Mouse (Mus musculus): ENCODE data around the gene Olfr608. TPM values are rescaled to one million over a fixed set of nuclear protein-coding genes. Genes with fewer than 3 reads are reported as not detected.
"Not testable (repeated sequence)": the region's sequence is repeated elsewhere in the genome, so short reads cannot be mapped to it uniquely, and the experiment has no call there.

Gene Olfr608
- total RNA-seq (2021) = not detected
- long read RNA-seq, experiment 1 = 0 reads
- long read RNA-seq, experiment 2 = 0 reads

- DNase-seq (ENCODE audit: low spot score in 2 of 2) = no peak
Measured at GRCm38 (mm10) chr7:103469577-103469976, at the start of gene Olfr608. Gene Olfr608 (plus strand): TSS chr7:103469877.

- no peak for DNase-seq (ENCODE audit: low spot score in 2 of 2)
Measured at GRCm38 (mm10) chr7:103445339-103445738, 24.3 kb upstream of the Olfr608 start, which contains the start of gene Olfr605. Gene Olfr605 (minus strand): TSS chr7:103445439.

- DNase-seq (ENCODE audit: low spot score in 2 of 2) = no peak
Measured at GRCm38 (mm10) chr7:103448746-103449145, 20.9 kb upstream of the Olfr608 start, which contains the start of gene Olfr606. Gene Olfr606 (plus strand): TSS chr7:103449046.

GRCm38 (mm10) chr7:103460590-103460989 lies 9.1 kb upstream of the Olfr608 start:
- no peak for DNase-seq (ENCODE audit: low spot score in 2 of 2)

- not testable (repeated sequence) for DNase-seq (ENCODE audit: low spot score in 2 of 2)
Measured at GRCm38 (mm10) chr7:103477106-103477505, 7.4 kb downstream of the Olfr608 start.

- DNase-seq (ENCODE audit: low spot score in 2 of 2) = no peak
Measured at GRCm38 (mm10) chr7:103497962-103498361, 28.3 kb downstream of the Olfr608 start, which contains the start of gene Olfr609. Gene Olfr609 (minus strand): TSS chr7:103498062.

GRCm38 (mm10) chr7:103512022-103512421 lies 42.3 kb downstream of the Olfr608 start, which contains the start of gene Olfr610:
Gene Olfr610 (minus strand): TSS chr7:103512122.
- DNase-seq (ENCODE audit: low spot score in 2 of 2) = no peak

- DNase-seq (ENCODE audit: low spot score in 2 of 2) = not testable (repeated sequence)
Measured at GRCm38 (mm10) chr7:103520746-103521145, 51.1 kb downstream of the Olfr608 start, which contains the start of gene Olfr611. Gene Olfr611 (minus strand): TSS chr7:103520846.

Other genes starting within 250 kb of the Olfr608 start
- gene Usp17ld, start 217.4 kb upstream of the Olfr608 start, total RNA-seq (2021) = not detected
- not detected for gene Olfr596, start 164.2 kb upstream of the Olfr608 start, total RNA-seq (2021)
- not detected for gene Olfr597, start 153.6 kb upstream of the Olfr608 start, total RNA-seq (2021)
- not detected for gene Olfr598, start 146.3 kb upstream of the Olfr608 start, total RNA-seq (2021)
- not detected for gene Olfr599, start 134.0 kb upstream of the Olfr608 start, total RNA-seq (2021)
- not detected for gene Olfr600, start 120.2 kb upstream of the Olfr608 start, total RNA-seq (2021)
- not detected for gene Olfr601, start 107.2 kb upstream of the Olfr608 start, total RNA-seq (2021)
- not detected for gene Olfr603, start 83.7 kb upstream of the Olfr608 start, total RNA-seq (2021)
- not detected for gene Usp17lc, start 54.8 kb upstream of the Olfr608 start, total RNA-seq (2021)
- gene Olfr605, start 24.4 kb upstream of the Olfr608 start, total RNA-seq (2021) = not detected
- gene Olfr606, start 20.8 kb upstream of the Olfr608 start, total RNA-seq (2021) = not detected
- not detected for gene Olfr607, start 5.7 kb upstream of the Olfr608 start, total RNA-seq (2021)
- gene Olfr609, start 28.2 kb downstream of the Olfr608 start, total RNA-seq (2021) = not detected
- gene Olfr610, start 42.2 kb downstream of the Olfr608 start, total RNA-seq (2021) = not detected
- not detected for gene Olfr611, start 51.0 kb downstream of the Olfr608 start, total RNA-seq (2021)
- not detected for gene Olfr612, start 72.8 kb downstream of the Olfr608 start, total RNA-seq (2021)
- not detected for gene Olfr613, start 78.2 kb downstream of the Olfr608 start, total RNA-seq (2021)
- gene Olfr615, start 86.2 kb downstream of the Olfr608 start, total RNA-seq (2021) = not detected
- not detected for gene Olfr616, start 99.3 kb downstream of the Olfr608 start, total RNA-seq (2021)
- not detected for gene Olfr617, start 103.2 kb downstream of the Olfr608 start, total RNA-seq (2021)
- gene Olfr618, start 120.2 kb downstream of the Olfr608 start, total RNA-seq (2021) = not detected
- not detected for gene Olfr619, start 130.7 kb downstream of the Olfr608 start, total RNA-seq (2021)
- gene Olfr620, start 142.7 kb downstream of the Olfr608 start, total RNA-seq (2021) = not detected
- not detected for gene Olfr622, start 172.8 kb downstream of the Olfr608 start, total RNA-seq (2021)
- gene Olfr623, start 193.8 kb downstream of the Olfr608 start, total RNA-seq (2021) = not detected
- under 1 TPM in 1 of 2 experiments, not detected in 1; 0.06 TPM for gene Olfr624, start 201.3 kb downstream of the Olfr608 start, total RNA-seq (2021)
- not detected for gene Olfr625-ps1, start 212.8 kb downstream of the Olfr608 start, total RNA-seq (2021)
- gene Olfr243, start 244.8 kb downstream of the Olfr608 start, total RNA-seq (2021) = not detected

Data from adrenal gland, postnatal 4 days (tissue).